Mouse (Mus musculus) telencephalon, adult 2 months (tissue): ENCODE measurements around the gene Bicd2.

Source experiments
- DNase-seq: peaks from one replicate; pipeline ENCODE4 v3.0.0-alpha.2; 2011; ENCODE audit warnings: low read depth, low spot score

Gene Bicd2

DNA sequence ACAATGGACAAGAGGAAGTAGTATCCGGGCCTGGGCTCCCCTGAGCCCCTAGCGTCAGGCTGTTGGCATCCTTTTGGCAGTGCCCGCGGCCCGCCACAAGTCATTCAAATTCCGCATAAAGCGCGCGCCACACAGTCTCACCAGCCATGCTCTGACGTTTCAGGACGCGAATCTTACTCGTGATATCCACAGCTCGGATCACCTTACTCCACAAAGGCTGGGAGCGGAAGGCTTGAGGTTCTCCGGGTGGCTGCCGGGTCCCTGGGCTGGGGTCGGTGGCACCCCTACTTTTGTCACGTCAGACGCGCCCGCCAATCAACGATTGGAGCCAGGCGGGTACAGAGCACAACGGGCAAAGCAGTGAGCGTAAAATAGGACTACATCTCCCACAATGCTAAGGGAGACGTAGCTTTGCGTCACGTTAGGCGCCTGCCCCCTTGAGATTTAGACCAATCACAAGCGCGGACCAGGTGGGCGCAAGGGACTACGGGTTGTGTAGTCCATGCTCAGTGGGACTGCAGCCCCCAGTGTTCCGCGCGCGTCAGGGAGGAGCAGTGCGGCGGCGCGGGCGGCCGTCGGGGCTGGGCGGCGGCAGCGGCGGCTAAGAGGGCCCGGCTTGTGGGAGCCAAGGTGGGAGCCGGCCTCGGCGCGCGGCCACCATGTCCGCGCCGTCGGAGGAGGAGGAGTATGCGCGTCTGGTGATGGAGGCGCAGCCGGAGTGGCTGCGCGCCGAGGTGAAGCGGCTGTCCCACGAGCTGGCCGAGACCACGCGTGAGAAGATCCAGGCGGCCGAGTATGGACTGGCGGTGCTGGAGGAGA, at the start of gene Bicd2:
Bicd2 (plus strand) TSS at position 574 of the 819 bp plus-strand sequence.
- peak; percentile 98 for DNase-seq

DNA sequence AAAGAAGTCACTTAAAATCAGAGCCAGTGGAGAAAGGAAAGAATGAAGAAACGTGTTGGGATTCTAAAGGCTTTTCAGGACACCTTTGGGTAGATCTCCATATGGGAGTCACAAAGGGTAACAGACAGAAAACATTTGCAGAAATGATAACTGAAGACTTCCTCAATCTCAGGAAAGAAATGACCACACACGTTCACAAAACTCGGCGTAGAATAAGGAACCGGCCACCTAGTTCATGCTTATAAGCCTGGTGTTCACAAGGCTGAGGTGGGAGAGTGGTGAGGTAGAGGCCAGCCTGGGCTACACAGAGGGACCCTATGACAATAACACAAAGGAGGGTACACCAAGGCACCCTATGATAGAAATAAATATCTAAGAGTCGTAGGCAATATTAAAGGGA, 49.4 kb upstream of the Bicd2 start:
- no peak for DNase-seq

DNA sequence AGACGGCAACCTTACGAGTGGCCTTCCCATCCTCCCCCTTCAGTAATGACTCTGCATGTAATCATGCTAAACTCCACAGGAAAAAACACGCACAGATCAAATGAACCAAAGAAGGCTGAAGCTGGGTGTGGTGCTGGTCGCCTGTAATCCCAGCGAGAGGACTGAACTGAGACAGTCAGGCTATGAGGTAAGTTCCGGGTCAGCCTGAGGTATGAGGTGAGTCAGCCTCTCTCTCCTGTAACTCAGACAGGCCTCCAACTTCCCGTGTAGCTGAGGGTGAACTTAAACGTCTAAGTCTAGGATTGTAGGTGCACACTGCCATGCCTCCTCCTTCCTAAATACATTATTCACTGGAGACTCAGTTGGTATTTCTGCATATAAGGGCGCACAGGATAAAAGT, 47.3 kb upstream of the Bicd2 start:
- no peak for DNase-seq

DNA sequence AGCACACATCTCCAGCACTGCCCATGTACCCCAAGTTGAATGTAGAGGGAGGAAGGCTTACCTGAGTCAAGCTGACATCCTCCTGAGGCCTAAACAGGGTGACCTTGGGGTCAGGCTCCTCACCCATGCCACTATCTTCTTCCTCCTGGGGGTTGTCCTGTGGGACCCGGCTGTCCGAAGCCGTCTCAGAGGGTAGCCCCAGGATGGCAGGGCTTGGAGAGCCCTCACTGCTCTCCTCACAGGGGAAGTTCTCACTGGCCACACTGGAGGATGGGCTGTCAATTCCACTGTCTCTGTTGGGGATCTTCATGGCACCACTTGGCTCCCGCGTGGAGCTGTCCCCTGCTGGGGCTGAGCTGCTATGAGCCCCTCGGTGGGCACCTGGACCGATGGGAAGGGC, 45.1 kb upstream of the Bicd2 start:
- no peak for DNase-seq

DNA sequence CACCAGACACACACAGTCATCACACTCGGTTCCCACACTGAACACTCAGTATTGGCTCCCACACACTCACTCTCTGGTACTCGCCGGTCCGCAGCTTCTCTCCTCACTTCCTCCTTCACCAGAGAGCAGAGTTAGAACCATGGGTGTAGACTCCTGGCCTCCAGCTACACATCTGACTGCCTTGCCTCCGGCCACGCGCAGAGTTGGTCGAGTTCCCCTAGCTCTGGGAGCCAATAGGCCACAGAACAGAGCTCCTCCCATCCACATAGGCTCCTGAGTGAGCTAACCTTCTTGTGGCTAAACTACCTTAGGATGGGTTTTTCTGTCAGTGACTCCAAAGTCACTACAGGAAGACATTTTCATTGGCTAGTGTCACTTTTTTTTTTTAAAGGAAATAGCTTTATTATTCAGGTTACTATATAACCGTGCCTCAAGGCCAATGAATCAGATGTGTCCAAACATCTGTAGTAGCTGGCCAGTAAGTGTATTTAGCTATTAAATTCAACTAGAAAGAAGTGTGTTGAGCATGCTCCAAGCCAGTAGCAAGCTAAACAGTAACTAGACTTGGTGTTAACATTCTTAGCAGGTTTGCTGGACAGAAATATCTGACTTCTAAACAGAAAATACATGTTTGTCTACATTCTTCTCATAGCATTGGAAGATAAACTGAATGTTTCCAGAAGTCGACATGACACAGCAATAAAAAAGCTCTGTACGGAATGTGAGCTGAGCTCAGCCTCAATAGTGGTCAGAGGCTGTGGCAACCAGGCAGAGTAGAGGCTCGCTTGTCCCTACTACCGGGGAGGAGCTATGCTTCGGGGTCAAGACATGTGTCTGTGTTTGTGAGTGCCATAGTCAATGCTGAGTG, 42.6 kb upstream of the Bicd2 start:
- DNase-seq, result no peak

DNA sequence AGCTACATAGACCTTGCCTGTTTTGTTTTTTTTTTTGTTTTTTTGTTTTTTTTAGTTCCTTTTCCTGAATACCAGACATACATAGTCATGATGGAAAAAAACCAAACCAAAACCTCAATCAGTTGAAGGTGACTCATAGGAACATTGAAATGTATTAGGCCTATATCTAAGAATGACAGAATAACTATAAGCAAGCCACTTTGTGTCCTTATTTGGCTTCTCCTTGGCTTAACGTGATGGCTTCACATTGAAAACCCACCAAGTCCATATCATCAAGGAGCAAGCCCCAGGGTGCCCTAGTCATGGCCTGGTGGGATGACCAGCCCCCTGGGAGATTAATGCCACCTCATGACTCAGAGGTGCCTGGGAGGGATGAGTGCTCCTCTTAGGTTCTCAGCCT, 40.6 kb upstream of the Bicd2 start:
- no peak for DNase-seq

DNA sequence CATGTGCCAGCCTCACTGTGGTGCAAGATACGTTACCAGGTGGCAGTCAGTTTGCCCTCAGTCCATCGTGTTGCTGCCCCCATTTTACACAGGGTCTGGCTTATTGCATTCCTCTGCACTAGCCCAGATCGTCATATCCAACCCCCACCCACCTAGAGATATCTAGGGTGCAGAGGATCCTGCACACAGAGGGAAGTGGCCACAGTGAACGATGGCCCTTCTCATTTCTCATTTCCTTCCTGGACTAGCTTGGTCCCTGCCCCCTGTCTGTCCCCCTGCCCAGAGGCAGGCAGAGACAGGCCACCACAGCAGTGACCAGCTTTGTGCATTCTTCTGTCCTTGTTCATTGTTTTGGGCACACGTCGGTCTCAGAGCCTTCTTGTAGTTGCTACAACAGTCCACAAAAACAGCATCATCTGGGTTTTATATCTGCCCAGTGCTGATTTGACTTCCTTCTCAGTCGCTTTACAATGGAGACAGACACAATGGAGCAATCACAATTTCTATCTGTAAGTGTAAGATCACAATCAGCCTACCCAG, 34.5 kb upstream of the Bicd2 start:
- peak; percentile 40 for DNase-seq

DNA sequence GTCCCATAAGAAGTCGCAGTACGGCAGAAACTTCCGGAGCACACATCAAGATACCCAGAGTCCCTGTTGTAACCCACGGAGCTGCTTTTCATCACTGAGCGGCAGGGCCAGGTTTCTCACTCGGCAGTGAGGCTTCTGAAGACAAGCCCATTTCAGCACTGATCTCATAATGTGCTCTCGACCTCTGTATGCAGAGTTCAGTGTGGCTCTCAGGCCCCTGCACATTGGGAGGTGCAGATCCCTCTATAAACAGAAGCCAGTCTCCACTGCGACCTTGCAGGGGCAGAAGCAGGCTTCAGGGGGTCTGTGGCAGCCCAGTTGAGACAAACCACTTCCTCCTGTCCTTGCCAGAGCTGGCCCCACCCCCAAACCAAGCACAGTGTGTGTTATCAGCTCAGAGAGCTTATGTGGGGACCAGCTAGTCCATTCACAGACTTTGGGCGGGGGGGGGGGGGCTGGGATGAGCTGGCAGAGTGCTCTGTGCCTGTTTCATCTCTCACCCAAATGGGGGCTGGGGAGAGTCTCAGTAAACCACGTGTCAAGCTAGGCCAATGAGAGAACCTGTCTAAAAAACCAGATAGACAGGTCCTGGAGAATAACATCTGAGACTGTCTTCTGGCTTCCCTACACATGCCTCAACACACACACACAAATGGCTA, 33.9 kb upstream of the Bicd2 start:
- peak; percentile 24 for DNase-seq

DNA sequence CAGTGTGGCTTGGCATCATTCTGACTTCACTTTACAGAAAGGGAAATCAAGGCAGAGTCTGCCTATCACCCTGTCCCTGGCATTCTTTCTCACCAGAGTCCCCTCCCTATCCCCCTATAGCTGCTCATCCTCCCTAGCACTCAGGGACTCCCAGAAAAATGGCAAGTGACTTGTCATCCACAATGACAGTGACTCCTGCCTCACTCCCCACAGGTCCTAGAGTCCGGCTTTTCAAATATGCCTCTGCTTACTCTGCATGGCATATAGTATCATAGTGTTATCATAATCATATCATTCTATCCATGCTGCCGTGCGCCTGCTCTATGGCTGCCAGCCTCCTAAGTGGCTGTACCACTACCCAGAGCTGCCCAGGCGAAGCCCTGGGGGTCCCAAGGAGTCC, 33.2 kb upstream of the Bicd2 start:
- no peak for DNase-seq

DNA sequence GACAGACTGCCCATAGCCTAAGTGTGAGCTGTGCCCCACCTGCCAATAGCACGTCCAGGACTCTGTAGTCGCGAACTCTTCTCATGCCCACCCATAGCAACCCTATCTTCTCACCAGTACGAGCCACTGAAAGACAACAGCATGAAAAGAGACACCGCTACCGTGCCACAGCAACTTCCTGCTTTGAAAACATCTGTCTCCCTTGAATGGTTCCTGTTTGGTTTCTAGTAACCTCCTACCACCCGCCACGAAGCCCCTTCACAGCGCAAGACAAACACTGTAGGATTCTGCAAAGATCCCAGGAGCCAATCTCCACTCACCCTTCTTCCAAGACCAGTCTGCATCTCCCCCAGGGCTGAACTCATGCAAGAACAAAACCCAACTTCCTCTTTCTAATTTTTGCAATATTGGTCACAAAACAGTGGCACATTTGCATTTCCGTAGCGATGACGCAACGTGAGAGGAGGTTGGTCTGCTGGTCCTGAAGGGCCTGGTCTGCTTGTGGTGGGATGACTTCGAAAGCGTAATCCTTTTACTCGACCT, 32.5 kb upstream of the Bicd2 start:
- DNase-seq, result no peak

DNA sequence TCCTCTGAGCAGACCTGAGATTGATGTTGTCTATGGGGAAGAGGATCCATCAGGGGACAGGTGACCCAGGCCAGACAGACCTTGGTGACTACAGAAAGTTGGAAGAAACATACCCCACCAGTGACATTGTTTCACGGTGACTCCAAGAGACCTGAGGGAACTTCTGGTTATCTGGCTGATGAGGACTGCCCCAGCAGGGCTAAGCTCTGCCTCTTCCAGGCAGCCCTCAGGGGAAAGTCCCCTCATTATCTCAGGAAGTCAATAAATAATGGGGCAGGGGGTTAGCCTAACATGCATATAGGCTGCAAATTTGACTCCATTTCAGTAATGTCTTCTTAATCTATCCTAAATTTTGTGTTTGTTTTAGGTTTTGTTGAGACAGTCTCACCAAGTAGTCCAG, 31.9 kb upstream of the Bicd2 start:
- no peak for DNase-seq

DNA sequence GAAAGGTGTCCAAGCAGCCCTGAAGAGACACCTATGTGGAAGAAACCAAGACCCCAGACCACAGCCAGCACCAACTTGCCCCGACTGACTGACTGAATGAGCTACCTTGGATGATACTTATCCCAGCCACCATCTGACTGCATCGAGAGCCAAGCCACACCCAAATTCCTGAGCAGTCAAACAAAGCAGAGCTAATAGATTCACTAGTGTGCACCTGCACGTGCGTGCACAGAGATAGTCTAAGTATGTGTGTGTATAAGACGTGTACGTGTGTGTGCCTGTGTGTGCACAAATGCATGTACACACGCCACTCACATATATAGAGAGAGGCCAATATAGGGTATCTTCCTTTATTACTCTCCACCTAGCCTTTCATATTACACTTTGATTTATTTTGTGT, 29.7 kb upstream of the Bicd2 start:
- DNase-seq, result no peak

DNA sequence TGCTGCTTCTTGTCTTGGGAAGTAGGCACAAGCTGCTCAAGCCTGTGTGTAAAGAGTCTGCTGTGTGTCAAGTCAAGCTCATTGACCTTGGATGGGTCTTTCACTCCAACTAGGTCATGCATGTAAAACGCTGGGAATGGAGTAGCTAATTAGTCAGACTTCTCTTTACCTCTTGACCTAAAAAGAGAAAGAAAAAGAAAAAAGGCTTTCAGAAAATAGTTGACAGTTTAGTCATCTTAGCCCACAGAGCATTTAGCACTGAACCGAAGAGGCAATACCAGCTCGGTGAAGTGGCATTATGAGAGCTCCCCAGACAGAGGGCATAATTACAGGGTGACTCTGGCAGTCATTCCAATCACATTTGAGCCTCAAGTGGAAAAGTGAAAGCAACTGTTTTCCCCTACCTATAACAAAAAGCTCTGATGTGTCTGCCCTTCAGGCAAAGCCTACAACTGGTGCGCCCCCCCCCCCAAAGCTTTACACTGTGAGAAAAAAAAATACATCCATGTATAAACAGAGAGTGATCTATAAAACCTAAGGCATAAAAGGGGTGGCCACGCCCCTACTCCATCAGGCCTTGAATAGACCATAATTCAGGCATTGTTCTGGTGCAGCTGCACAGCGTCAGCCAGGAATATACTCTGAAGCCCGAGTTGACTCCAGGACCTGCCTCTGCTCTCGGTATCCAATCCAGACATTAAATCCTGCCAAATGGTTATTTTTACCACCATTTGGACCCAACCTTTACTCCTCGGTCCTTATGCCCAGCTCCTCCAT, 24.8 kb upstream of the Bicd2 start:
- no peak for DNase-seq

DNA sequence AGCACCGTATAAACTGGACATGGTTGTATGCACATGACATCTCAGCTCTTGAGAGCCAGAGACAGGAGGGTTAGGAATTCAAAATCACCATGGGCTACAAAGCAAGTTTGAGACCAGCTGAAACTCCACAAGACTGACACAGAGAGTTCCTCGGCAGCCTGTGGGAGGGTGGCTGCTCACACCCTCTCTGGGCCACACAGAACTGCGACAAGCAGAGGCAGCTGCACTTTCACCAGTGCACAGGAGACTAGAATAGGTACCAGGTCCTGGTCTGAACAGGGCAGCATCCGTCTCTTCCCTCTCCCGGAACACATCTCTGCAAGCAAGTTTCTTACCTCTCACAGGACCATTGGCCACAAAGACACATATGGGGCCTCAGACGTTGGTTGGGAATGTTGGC, 23.9 kb upstream of the Bicd2 start:
- DNase-seq, result no peak

DNA sequence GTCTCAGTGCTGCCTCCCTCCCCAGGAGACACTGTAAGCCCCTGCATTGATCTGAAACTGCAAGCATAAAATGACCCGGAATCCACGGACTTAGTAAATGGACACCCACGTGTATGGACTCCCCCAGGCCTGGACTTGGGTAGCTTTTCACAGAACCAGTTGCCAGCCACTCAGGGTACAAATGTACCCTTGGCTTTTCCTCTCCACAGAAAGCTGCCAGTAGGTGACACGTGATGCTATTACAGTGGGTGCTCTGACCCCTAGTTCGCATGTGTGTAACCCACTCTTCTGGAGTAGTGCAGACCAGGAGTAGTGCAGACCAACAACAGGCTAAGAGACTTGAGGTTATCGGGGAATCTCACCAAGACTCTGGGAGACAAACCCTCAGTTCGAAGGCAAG, 23.5 kb upstream of the Bicd2 start:
- DNase-seq, result no peak

DNA sequence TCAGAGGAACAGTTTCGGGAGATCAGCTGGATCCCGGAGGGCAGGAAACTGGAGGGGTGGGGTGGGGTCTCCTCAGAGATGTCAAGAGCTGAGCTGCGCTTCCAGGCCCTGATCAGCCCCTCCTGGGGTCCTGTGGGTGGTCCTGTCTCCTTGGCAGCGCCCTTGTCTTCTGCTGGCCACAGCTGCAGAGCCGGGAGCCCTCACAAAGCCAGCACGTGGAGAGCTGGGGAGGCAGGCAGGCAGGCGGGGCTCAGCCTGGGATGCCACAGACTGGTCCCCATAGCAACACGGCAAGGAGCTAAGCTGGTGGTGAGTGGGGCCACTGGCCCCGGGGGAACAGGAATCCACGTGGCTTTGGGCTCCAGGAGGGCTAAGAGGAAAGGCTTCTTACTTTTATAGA, 21.3 kb upstream of the Bicd2 start, which contains the start of gene Fgd3:
Fgd3 (minus strand) TSS at position 272 of the 400 bp plus-strand sequence.
- peak; percentile 50 for DNase-seq

DNA sequence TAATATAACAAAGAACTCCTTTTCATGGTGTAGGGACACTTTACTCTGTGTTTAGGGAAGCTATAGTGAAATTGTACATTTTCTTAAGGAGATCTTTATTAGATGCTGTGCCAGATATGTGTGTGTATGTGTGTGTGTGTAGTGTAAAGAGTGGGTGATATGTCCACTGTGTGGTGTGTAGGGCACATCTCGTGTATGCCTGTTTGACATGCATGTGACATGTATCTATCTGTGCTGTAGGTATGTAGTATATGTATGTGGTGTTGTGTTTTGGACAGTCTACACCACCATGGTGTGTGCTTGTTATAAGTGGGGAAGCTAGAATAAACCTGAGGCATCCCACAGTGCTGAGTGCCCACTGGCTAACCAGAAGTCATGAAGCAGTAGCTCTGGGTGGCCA, 20.9 kb upstream of the Bicd2 start:
- DNase-seq, result no peak

DNA sequence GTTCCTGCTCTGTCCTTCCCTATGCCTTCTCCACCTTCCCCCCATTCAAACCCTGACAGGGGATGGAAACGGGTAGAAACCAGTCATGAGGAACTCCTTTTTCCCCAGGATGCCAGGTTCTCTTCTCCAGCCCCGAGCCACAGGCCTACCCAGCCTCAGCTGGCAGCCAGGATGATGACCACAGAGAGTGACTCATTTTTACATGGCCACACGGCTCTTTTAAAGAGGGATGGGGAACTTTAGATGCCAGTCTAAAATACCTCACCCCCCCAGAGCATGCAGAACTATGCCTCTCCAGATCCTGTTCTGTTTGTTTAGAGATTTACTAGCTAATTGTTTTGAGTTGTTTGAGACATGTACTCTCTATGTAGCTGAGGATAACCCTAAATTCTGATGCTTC, 19.9 kb upstream of the Bicd2 start:
- no peak for DNase-seq

DNA sequence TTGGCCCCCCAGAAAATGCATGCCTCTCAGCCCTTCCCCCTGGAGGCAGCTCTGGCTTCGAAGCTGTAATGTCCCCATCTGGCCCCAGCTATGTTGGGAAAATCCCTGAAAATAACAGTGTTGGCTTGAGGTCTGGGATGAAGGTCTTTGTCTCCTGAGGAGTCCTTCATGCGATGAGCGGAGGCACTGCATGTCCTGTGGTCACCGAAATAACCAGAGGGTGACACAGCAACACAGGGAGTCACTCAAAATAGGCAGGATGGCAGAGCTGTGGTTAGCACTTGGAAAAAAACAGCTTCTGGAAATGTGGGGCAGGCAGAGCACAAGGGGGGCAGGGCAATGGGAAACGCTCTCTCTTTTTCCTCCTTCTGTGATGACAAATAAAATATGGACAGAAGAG, 19.2 kb upstream of the Bicd2 start:
- no peak for DNase-seq

DNA sequence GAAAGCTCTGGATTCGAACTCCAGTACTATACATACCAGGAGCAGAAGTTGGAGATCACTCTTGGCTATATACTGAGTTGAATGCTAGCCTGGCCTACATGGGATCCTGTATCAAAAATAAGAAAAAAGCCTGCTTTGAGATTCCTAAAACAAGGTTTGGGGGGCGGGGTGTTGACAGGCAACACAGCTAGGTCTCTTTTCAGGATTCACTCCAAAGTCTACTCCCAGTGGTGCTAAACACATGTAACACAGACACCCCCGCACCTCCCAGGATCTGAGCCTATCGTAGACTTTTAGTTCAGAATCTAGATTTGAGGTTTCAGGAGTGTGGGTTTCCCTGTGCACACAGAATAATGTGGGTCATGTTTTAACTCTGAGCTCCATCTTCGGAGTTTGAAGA, 18.6 kb upstream of the Bicd2 start:
- DNase-seq, result peak; percentile 74

DNA sequence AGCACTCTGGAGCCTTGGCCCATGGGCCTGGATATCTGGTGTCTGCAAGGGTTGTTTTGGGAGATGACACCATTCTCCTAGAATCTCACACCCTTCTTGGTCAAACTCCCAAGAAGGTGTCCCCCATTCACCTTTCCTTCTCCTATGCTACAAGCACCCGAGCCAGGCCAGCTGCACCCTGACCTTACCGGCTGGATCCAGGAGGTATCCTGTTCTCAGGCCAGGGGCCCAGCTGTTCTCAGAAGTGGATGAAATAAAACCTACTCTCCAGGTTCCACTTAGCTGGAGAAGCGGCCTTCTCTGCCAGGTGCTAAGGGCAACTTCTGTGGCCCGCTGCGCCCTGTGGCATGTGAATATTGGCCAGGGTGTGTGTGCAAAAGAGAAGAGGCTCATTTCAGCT, 16.5 kb upstream of the Bicd2 start:
- DNase-seq, result no peak
